Mouse (Mus musculus): ENCODE results near the gene Zfp933. TPM values are rescaled to one million over a fixed set of nuclear protein-coding genes. Genes with fewer than 3 reads are reported as not detected.

The Zfp933 gene
- 7.0 and 9.1 TPM in 2 replicates for polyA plus RNA-seq (2012; rRNA removed)

DNA sequence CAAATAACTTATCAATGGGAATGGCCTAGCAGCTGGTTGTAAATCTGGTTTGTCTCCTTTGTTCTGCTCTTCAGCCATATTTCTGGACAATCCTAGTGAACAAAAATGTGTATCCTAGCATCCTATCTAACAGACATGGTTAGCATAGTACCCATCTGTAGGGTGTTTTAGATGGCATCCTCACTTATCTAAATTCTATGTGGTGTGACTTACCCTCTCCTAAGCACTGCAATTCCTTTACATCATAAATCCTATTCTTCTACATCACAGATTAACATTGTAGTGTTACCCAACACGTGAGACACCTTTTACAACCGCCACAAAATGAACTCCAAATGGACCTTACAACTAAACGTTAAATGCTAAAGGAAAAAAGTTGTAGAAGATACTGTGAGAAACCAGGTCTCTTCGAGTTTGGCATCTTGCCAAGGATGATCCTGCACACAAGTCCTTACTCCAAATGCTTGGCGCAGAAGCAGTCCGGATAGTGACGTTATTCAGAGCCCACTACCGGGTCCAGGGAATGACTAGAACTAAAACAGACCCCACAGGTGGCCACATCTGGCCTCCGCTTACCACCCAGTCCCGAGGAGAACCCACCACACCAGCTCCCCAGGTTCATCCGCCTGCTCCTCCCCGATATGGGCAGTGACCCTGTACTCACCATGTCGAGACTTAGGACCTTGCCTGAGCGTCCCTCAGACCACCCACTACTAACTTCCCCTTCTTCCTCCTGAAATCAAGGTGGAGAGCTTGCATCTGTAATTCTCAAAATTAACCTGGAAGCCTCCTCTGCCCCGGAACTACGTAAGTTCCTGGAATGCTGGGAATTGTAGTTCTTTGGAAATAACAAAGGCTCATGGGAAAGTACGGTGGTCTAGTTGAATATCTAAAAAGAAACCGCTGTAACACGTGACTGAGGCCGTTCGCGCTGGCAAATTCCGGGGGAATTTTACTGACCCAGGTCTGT, at the start of gene Zfp933:
Gene Zfp933, minus strand, starts transcription at position 753 of the 970 bp plus-strand sequence.

GRCm38 (mm10) chr4:147868450-147869031, 20.4 kb upstream of the Zfp933 start, which contains the start of the genes Miip and Fv1:
Gene Miip (minus strand): TSS chr4:147868816.
Gene Fv1 (plus strand): TSS chr4:147868979.

GRCm38 (mm10) chr4:147809292-147809965, 38.7 kb downstream of the Zfp933 start, which contains the start of gene Zfp984:
Gene Zfp984 (minus strand): TSS chr4:147809788.

Other genes starting within 250 kb of the Zfp933 start
- 1.3 and 2.2 TPM in 2 replicates for gene Zfp979, start 205.9 kb downstream of the Zfp933 start, polyA plus RNA-seq (2012; rRNA removed)
- gene Zfp534, start 145.8 kb downstream of the Zfp933 start, polyA plus RNA-seq (2012; rRNA removed) = not detected in 2 replicates
- 3.5 and 6.7 TPM in 2 replicates for gene Zfp984, start 38.6 kb downstream of the Zfp933 start, polyA plus RNA-seq (2012; rRNA removed)
- 82.4 and 102 TPM in 2 replicates for gene Miip, start 20.4 kb upstream of the Zfp933 start, polyA plus RNA-seq (2012; rRNA removed)
- gene Fv1, start 20.6 kb upstream of the Zfp933 start, polyA plus RNA-seq (2012; rRNA removed) = 13.5 and 17.3 TPM in 2 replicates
- gene Mfn2, start 56.3 kb upstream of the Zfp933 start, polyA plus RNA-seq (2012; rRNA removed) = 29.4 and 32.8 TPM in 2 replicates
- gene Plod1, start 88.4 kb upstream of the Zfp933 start, polyA plus RNA-seq (2012; rRNA removed) = 17.5 and 26.6 TPM in 2 replicates
- gene 2510039O18Rik, start 92.5 kb upstream of the Zfp933 start, polyA plus RNA-seq (2012; rRNA removed) = 38.0 and 39.9 TPM in 2 replicates
- 4.8 and 6.4 TPM in 2 replicates for gene Nppb, start 137.4 kb upstream of the Zfp933 start, polyA plus RNA-seq (2012; rRNA removed)
- 85.8 and 91.4 TPM in 2 replicates for gene Nppa, start 152.4 kb upstream of the Zfp933 start, polyA plus RNA-seq (2012; rRNA removed)
- 35.8 and 36.3 TPM in 2 replicates for gene Clcn6, start 190.5 kb upstream of the Zfp933 start, polyA plus RNA-seq (2012; rRNA removed)
- gene Mthfr, start 190.7 kb upstream of the Zfp933 start, polyA plus RNA-seq (2012; rRNA removed) = 33.7 and 39.2 TPM in 2 replicates
- gene Agtrap, start 239.7 kb upstream of the Zfp933 start, polyA plus RNA-seq (2012; rRNA removed) = 7.1 and 7.5 TPM in 2 replicates